Mouse (Mus musculus) CH12.LX (cell line): Measurements from ENCODE around the gene Socs7. TPM values are rescaled to one million over a fixed set of nuclear protein-coding genes. Genes with fewer than 3 reads are reported as not detected.

Experiments
- DNase-seq: peaks from one replicate; pipeline ENCODE4 v3.0.0-alpha.2; 2013; ENCODE audit errors: extremely low read depth
- H3K27ac ChIP-seq: 2 replicates; pipeline ENCODE4 v1.5.1; 2012; ENCODE audit warnings: low read depth, mild to moderate bottlenecking, control low read depth, moderate library complexity; ENCODE audit not compliant: insufficient read depth
- H3K27me3 ChIP-seq: replicated peaks from 2 replicates; pipeline ENCODE3; 2012; ENCODE audit warnings: inconsistent platforms
- H3K36me3 ChIP-seq, 2 experiments: replicated peaks in 1 of 2; 2 replicates each; pipeline versions ENCODE3 to v1.6.1; 2012; ENCODE audit warnings: inconsistent platforms in 1 of 2, low read length in 1 of 2, mild to moderate bottlenecking in 1 of 2, mixed read lengths in 1 of 2, moderate library complexity in 1 of 2; ENCODE audit not compliant: control insufficient read depth in 1 of 2, insufficient read depth in 1 of 2
- H3K4me1 ChIP-seq, 2 experiments: 2 replicates each; pipeline ENCODE4 v1.6.1; 2012; ENCODE audit warnings: inconsistent platforms in 1 of 2, moderate library complexity in 1 of 2; ENCODE audit not compliant: insufficient read depth in 2 of 2, control insufficient read depth in 1 of 2
- H3K4me2 ChIP-seq: 2 replicates; pipeline ENCODE4 v1.6.1; 2012; ENCODE audit warnings: low read depth, mild to moderate bottlenecking, control low read depth; ENCODE audit not compliant: poor library complexity, insufficient read depth, severe bottlenecking
- H3K4me3 ChIP-seq, 3 experiments: fragments of 150-350 bp in 1 of 3; sonication (generic) in 1 of 3; replicated peaks in 1 of 3; 2 replicates each; pipeline versions ENCODE3 to v1.5.1; 2011 to 2012; ENCODE audit warnings: low read depth in 2 of 3, low read length in 2 of 3, mild to moderate bottlenecking in 2 of 3, moderate library complexity in 2 of 3, control low read depth in 1 of 3, improper control_type of control experiment in 1 of 3, inconsistent platforms in 1 of 3, mixed read lengths in 1 of 3; ENCODE audit not compliant: poor library complexity in 1 of 3
- H3K79me2 ChIP-seq: replicated peaks from 2 replicates; pipeline ENCODE4 v1.6.1; 2012; ENCODE audit warnings: mild to moderate bottlenecking, moderate library complexity; ENCODE audit not compliant: control insufficient read depth, poor library complexity, insufficient read depth, severe bottlenecking; ENCODE audit errors: extremely low read depth
- H3K9ac ChIP-seq: 2 replicates; pipeline ENCODE4 v1.6.1; 2012; ENCODE audit warnings: low read depth, mild to moderate bottlenecking, control low read depth, moderate library complexity; ENCODE audit not compliant: insufficient read depth
- H3K9me3 ChIP-seq: replicated peaks from 2 replicates; pipeline ENCODE3; 2012; ENCODE audit warnings: low read length, inconsistent platforms, mixed read lengths
- BHLHE40 ChIP-seq: IDR thresholded peaks from 2 replicates; pipeline ENCODE4 v1.6.1; 2011; ENCODE audit warnings: mild to moderate bottlenecking, low read depth, low read length, improper control_type of control experiment
- CHD2 ChIP-seq: IDR thresholded peaks from 2 replicates; pipeline ENCODE4 v1.6.1; 2011; ENCODE audit warnings: low read length, improper control_type of control experiment
- CTCF ChIP-seq, 2 experiments: IDR thresholded peaks in 1 of 2; conservative IDR thresholded peaks in 1 of 2; 2 replicates each; pipeline ENCODE4 v1.5.1; 2011 to 2012; ENCODE audit warnings: low read depth in 2 of 2, low read length in 2 of 2, improper control_type of control experiment in 1 of 2, inconsistent platforms in 1 of 2, mild to moderate bottlenecking in 1 of 2, moderate library complexity in 1 of 2
- E2F4 ChIP-seq: IDR thresholded peaks from 2 replicates; pipeline ENCODE4 v1.6.1; 2011; ENCODE audit warnings: low read depth, low read length, improper control_type of control experiment; ENCODE audit not compliant: insufficient replicate concordance
- ETS1 ChIP-seq: conservative IDR thresholded peaks from 2 replicates; pipeline ENCODE4 v1.6.1; 2012; ENCODE audit warnings: low read depth, mild to moderate bottlenecking, inconsistent platforms, low read length, improper control_type of control experiment, moderate library complexity
- HCFC1 ChIP-seq: IDR thresholded peaks from 2 replicates; pipeline ENCODE4 v1.6.1; 2012; ENCODE audit warnings: low read depth, mild to moderate bottlenecking, inconsistent platforms, low read length, improper control_type of control experiment
- IRF4 ChIP-seq: IDR thresholded peaks from 2 replicates; pipeline ENCODE4 v1.6.1; 2014; ENCODE audit warnings: low read depth, mild to moderate bottlenecking, inconsistent platforms, low read length, improper control_type of control experiment
- JUN ChIP-seq: IDR thresholded peaks from 2 replicates; pipeline ENCODE4 v1.6.1; 2011; ENCODE audit warnings: low read depth, mild to moderate bottlenecking, low read length, improper control_type of control experiment, moderate library complexity; ENCODE audit not compliant: insufficient read depth
- JUND ChIP-seq: conservative IDR thresholded peaks from 2 replicates; pipeline ENCODE4 v1.6.1; 2011; ENCODE audit warnings: low read depth, low read length, improper control_type of control experiment
- KAT2A ChIP-seq: IDR thresholded peaks from 2 replicates; pipeline ENCODE4 v1.6.1; 2012; ENCODE audit warnings: low read length, improper control_type of control experiment, inconsistent platforms; ENCODE audit not compliant: insufficient replicate concordance
- MAFK ChIP-seq: IDR thresholded peaks from 2 replicates; pipeline ENCODE4 v1.6.1; 2011; ENCODE audit warnings: low read length, improper control_type of control experiment; ENCODE audit not compliant: insufficient replicate concordance
- MAX ChIP-seq: IDR thresholded peaks from 2 replicates; pipeline ENCODE4 v1.6.1; 2011; ENCODE audit warnings: low read length, improper control_type of control experiment
- MAZ ChIP-seq: IDR thresholded peaks from 2 replicates; pipeline ENCODE4 v1.6.1; 2012; ENCODE audit warnings: low read depth, mild to moderate bottlenecking, inconsistent platforms, low read length, improper control_type of control experiment, moderate library complexity
- MXI1 ChIP-seq: IDR thresholded peaks from 2 replicates; pipeline ENCODE4 v1.6.1; 2011; ENCODE audit warnings: mild to moderate bottlenecking, low read depth, low read length, improper control_type of control experiment
- NRF1 ChIP-seq: IDR thresholded peaks from 2 replicates; pipeline ENCODE4 v1.6.1; 2014; ENCODE audit warnings: low read depth, mild to moderate bottlenecking, inconsistent platforms, low read length, improper control_type of control experiment, moderate library complexity
- PAX5 ChIP-seq: IDR thresholded peaks from 2 replicates; pipeline ENCODE4 v1.6.1; 2012; ENCODE audit warnings: low read length, inconsistent platforms, mixed read lengths
- POLR2A ChIP-seq: IDR thresholded peaks from 2 replicates; pipeline ENCODE4 v1.6.1; 2011; ENCODE audit warnings: low read depth, mild to moderate bottlenecking, improper control_type of control experiment, low read length
- RAD21 ChIP-seq: IDR thresholded peaks from 2 replicates; pipeline ENCODE4 v1.6.1; 2011; ENCODE audit warnings: low read depth, mild to moderate bottlenecking, low read length, improper control_type of control experiment, moderate library complexity
- SMC3 ChIP-seq: IDR thresholded peaks from 2 replicates; pipeline ENCODE4 v1.6.1; 2011; ENCODE audit warnings: low read depth, low read length, improper control_type of control experiment
- TCF12 ChIP-seq: IDR thresholded peaks from 2 replicates; pipeline ENCODE4 v1.6.1; 2014; ENCODE audit warnings: low read depth, mild to moderate bottlenecking, inconsistent platforms, low read length, improper control_type of control experiment
- UBTF ChIP-seq: IDR thresholded peaks from 2 replicates; pipeline ENCODE4 v1.6.1; 2012; ENCODE audit warnings: low read depth, mild to moderate bottlenecking, inconsistent platforms, low read length, improper control_type of control experiment, moderate library complexity
- USF1 ChIP-seq: IDR thresholded peaks from 2 replicates; pipeline ENCODE4 v1.6.1; 2014; ENCODE audit warnings: low read depth, mild to moderate bottlenecking, inconsistent platforms, low read length, improper control_type of control experiment
- ZC3H11A ChIP-seq: IDR thresholded peaks from 2 replicates; pipeline ENCODE4 v1.6.1; 2012; ENCODE audit warnings: low read depth, mild to moderate bottlenecking, inconsistent platforms, low read length, improper control_type of control experiment
- dilution Hi-C: fragments of 300-500 bp; cut with MboI; formaldehyde crosslinking; loops from 2 replicates; pipeline ENCODE4 v1.14.3; 2020; ENCODE audit warnings: low sequenced_read_pairs; ENCODE audit not compliant: extremely low pct_unique_long_range_greater_than_20kb, extremely low pct_ligation_motif_present
- in situ Hi-C: fragments of 300-500 bp; cut with MboI; formaldehyde crosslinking; loops from 3 replicates; pipeline ENCODE4 v1.14.3; 2019; ENCODE audit warnings: low sequenced_read_pairs, low pct_ligation_motif_present, low pct_unique_long_range_greater_than_20kb, mixed read lengths
- polyA plus RNA-seq: library from polyadenylated mRNA; unstranded; fragments of >175 nt; gene quantifications from 2 replicates; pipeline ENCODE4 v1.2.1, GENCODE M21; 2012; ENCODE audit warnings: low read depth; ENCODE audit not compliant: insufficient read length
- total RNA-seq, 2 experiments: library from RNA; depleted of rRNA; stranded (reverse); fragments of 300-350 nt in 1 of 2; fragments of >200 nt in 1 of 2; gene quantifications; 2 replicates each; pipeline ENCODE4 v1.2.3; 2012 to 2014

Gene Socs7
- total and polyA plus RNA-seq, 3 experiments, result 11.9 to 17.4 (median 15.1) TPM

- no peaks in the 10 kb centered on the region for H3K27me3 ChIP-seq
- dilution Hi-C loops (no loop called here), in situ Hi-C loops (no loop called here)
- H3K27ac ChIP-seq, result no peak overlapping the region
- H3K4me2 ChIP-seq, result no peak overlapping the region
- no peak for TF ChIP-seq POLR2A
- no peak for TF ChIP-seq UBTF
- TF ChIP-seq BHLHE40, result no peak
- TF ChIP-seq JUND, result no peak
- no peak for TF ChIP-seq ETS1
- TF ChIP-seq SMC3, result no peak
- no peak for TF ChIP-seq MAFK
- TF ChIP-seq TCF12, result no peak
- TF ChIP-seq USF1, result no peak
- no peak for TF ChIP-seq IRF4
- TF ChIP-seq RAD21, result no peak
- TF ChIP-seq KAT2A, result no peak
- TF ChIP-seq PAX5, result no peak
- no peak for TF ChIP-seq MAZ
- TF ChIP-seq CHD2, result no peak
- TF ChIP-seq ZC3H11A, result no peak
- no peak for TF ChIP-seq MXI1
- no peak for TF ChIP-seq JUN
- H3K4me1 ChIP-seq, result peaks cover 20 to 60% of the 10 kb centered on the region in 2 experiments
- no peaks in the 10 kb centered on the region for H3K9me3 ChIP-seq
- no peak for DNase-seq
- H3K36me3 ChIP-seq, result peaks cover 30 to 61% of the 10 kb centered on the region in 2 experiments
- no peak overlapping the region for H3K4me3 ChIP-seq
- H3K79me2 ChIP-seq, result no peaks in the 10 kb centered on the region
- no peak overlapping the region for H3K9ac ChIP-seq
Observed at GRCm38 (mm10) chr11:97331231-97332190, 30.8 kb upstream of the Socs7 start.

- H3K4me1 ChIP-seq, result peaks cover 20 to 53% of the 10 kb centered on the region in 2 experiments
- dilution Hi-C loops, result no loop called here
- no peaks in the 10 kb centered on the region for H3K79me2 ChIP-seq
- H3K27ac ChIP-seq, result no peak overlapping the region
- H3K27me3 ChIP-seq, result no peaks in the 10 kb centered on the region
- H3K36me3 ChIP-seq, result peaks cover 18 to 48% of the 10 kb centered on the region in 2 experiments
- no peak overlapping the region for H3K4me2 ChIP-seq
- in situ Hi-C loops, result no loop called here
- H3K9ac ChIP-seq, result no peak overlapping the region
- no peaks in the 10 kb centered on the region for H3K9me3 ChIP-seq
- TF ChIP-seq POLR2A, result no peak
- TF ChIP-seq CHD2, result no peak
- no peak for TF ChIP-seq JUND
- no peak for TF ChIP-seq USF1
- TF ChIP-seq HCFC1, result no peak
- no peak for TF ChIP-seq NRF1
- no peak for TF ChIP-seq CTCF (conservative IDR thresholded peaks at IDR 0.05 in 1 of 2, IDR thresholded peaks at IDR 0.05 in 1 of 2; ENCODE audit: low read depth in 2 of 2, low read length in 2 of 2)
- TF ChIP-seq E2F4, result no peak
- TF ChIP-seq MAX, result no peak
- TF ChIP-seq KAT2A, result no peak
- no peak for TF ChIP-seq PAX5
- no peak for TF ChIP-seq TCF12
- peak; percentile 40 for DNase-seq
- H3K4me3 ChIP-seq, result no peak overlapping the region
Observed at GRCm38 (mm10) chr11:97333044-97333443, 29.3 kb upstream of the Socs7 start.
